Mouse (Mus musculus): Measurements from ENCODE around the gene Gpr84.

Gene Gpr84

GRCm38 (mm10) chr15:103307125-103307524, 3.3 kb downstream of the Gpr84 start:
- DNase-seq (ENCODE audit: low read depth, low spot score), result peak; percentile 94

- DNase-seq (ENCODE audit: low read depth, low spot score), result no peak
These were observed 4.4 kb downstream of the Gpr84 start for GRCm38 (mm10) chr15:103305792-103306645.

GRCm38 (mm10) chr15:103305070-103305678, 5.2 kb downstream of the Gpr84 start:
- peak; percentile 91 for DNase-seq (ENCODE audit: low read depth, low spot score)

GRCm38 (mm10) chr15:103304616-103304969, 5.8 kb downstream of the Gpr84 start:
- peak; percentile 25 for DNase-seq (ENCODE audit: low read depth, low spot score)

GRCm38 (mm10) chr15:103303916-103304615, 6.3 kb downstream of the Gpr84 start:
- DNase-seq (ENCODE audit: low read depth, low spot score), result no peak

GRCm38 (mm10) chr15:103302341-103303021, 7.9 kb downstream of the Gpr84 start:
- DNase-seq (ENCODE audit: low read depth, low spot score), result no peak

GRCm38 (mm10) chr15:103301547-103302340, 8.7 kb downstream of the Gpr84 start:
- no peak for DNase-seq (ENCODE audit: low read depth, low spot score)

- DNase-seq (ENCODE audit: low read depth, low spot score), result no peak
These were observed 9.4 kb downstream of the Gpr84 start for GRCm38 (mm10) chr15:103301046-103301445.

- no peak for DNase-seq (ENCODE audit: low read depth, low spot score)
These were observed 9.9 kb downstream of the Gpr84 start for GRCm38 (mm10) chr15:103300560-103300959.

- no peak for DNase-seq (ENCODE audit: low read depth, low spot score)
These were observed 10.3 kb downstream of the Gpr84 start for GRCm38 (mm10) chr15:103300067-103300471.

GRCm38 (mm10) chr15:103299644-103300043, 10.8 kb downstream of the Gpr84 start:
- no peak for DNase-seq (ENCODE audit: low read depth, low spot score)

GRCm38 (mm10) chr15:103298861-103299616, 11.4 kb downstream of the Gpr84 start:
- no peak for DNase-seq (ENCODE audit: low read depth, low spot score)

- DNase-seq (ENCODE audit: low read depth, low spot score), result no peak
These were observed 12.4 kb downstream of the Gpr84 start for GRCm38 (mm10) chr15:103298026-103298425.

GRCm38 (mm10) chr15:103297313-103297712, 13.1 kb downstream of the Gpr84 start:
- no peak for DNase-seq (ENCODE audit: low read depth, low spot score)

GRCm38 (mm10) chr15:103295851-103296250, 14.6 kb downstream of the Gpr84 start:
- no peak for DNase-seq (ENCODE audit: low read depth, low spot score)

GRCm38 (mm10) chr15:103294649-103295048, 15.8 kb downstream of the Gpr84 start:
- DNase-seq (ENCODE audit: low read depth, low spot score), result no peak

GRCm38 (mm10) chr15:103293375-103293774, 17.0 kb downstream of the Gpr84 start:
- no peak for DNase-seq (ENCODE audit: low read depth, low spot score)

- no peak for DNase-seq (ENCODE audit: low read depth, low spot score)
These were observed 17.6 kb downstream of the Gpr84 start for GRCm38 (mm10) chr15:103292673-103293345.

- DNase-seq (ENCODE audit: low read depth, low spot score), result no peak
These were observed 19.6 kb downstream of the Gpr84 start for GRCm38 (mm10) chr15:103290843-103291242.

- DNase-seq (ENCODE audit: low read depth, low spot score), result no peak
These were observed 20.0 kb downstream of the Gpr84 start for GRCm38 (mm10) chr15:103290417-103290816.

Measured in CD4-positive, CD25-positive, alpha-beta regulatory T cell, adult 2 months (primary cell).